Mouse (Mus musculus): ENCODE data around the gene Tbx4.

Tbx4 gene

DNA sequence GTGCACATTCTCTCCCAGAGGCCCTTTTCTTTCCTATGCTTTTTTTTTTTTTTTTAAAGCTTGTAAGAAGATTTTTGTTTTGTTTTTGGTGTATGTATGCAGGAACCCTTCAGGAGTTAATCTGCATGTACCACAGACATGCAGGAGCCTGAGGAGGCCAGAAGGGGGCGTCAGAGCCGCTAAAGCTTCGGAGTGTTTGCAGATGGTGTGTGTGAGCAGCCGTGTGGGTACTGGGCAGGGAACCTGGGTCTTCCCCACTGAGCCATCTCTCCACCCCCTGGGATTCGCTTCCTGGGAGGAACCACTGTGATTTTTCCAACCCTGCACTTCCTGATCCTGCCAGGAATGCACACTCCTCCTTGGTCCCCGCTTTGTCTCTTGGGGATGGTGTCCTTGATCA lies 35.5 kb upstream of the Tbx4 start:
- peak; percentile 67 for DNase-seq (ENCODE audit: low read depth, low spot score)

DNA sequence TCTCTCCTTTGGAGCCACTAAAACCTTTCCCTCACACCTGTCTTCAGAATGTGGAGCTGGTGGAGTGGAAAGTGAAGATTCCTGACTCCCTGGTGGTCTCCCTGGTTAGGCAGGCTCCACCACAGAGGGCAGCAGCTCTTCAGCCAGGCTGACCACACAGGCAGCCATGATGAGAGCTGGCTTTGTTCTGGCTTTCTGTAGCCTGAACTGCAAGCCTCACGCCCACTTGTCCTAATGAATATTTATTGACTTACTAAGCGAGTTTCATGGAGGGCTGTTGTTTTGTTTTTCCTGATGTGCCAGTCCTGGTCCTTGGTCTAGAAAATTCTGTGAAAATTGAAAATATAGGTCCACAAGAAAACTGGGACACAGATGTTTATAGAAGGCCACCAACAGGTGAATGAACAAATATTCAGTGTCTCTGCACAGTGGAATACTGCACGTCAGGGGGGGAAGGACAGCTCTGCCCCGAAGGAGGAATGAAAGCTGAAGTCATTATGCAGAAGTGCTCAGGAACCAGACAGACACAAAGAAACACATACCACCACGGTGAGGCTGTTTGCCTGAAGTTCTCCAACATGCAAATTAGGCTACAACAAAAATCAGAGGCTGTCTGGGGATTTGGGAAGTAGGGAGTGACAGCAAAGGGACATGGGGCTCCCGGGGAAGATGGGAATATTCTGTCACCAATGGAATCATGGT lies 28.1 kb upstream of the Tbx4 start:
- no peak for DNase-seq (ENCODE audit: low read depth, low spot score)

DNA sequence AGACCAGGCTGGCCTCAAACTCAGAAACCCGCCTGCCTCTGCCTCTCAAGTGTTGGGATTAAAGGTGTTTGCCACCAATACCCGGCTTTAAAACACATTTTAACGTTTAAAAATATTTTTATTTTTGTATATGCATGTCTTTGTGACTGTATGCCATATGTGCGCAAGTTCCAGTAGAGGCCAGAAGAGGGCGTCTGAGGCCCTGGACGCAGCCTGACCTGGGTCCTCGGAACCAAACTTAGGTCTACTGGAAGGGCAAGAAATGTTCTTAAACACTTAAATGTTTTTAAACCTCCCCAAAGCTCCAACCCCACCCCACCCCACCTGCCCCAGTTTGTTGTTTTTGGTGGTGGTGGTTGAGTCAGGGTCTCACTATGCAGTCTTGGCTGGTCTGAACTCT lies 21.9 kb upstream of the Tbx4 start:
- DNase-seq (ENCODE audit: low read depth, low spot score): no peak

DNA sequence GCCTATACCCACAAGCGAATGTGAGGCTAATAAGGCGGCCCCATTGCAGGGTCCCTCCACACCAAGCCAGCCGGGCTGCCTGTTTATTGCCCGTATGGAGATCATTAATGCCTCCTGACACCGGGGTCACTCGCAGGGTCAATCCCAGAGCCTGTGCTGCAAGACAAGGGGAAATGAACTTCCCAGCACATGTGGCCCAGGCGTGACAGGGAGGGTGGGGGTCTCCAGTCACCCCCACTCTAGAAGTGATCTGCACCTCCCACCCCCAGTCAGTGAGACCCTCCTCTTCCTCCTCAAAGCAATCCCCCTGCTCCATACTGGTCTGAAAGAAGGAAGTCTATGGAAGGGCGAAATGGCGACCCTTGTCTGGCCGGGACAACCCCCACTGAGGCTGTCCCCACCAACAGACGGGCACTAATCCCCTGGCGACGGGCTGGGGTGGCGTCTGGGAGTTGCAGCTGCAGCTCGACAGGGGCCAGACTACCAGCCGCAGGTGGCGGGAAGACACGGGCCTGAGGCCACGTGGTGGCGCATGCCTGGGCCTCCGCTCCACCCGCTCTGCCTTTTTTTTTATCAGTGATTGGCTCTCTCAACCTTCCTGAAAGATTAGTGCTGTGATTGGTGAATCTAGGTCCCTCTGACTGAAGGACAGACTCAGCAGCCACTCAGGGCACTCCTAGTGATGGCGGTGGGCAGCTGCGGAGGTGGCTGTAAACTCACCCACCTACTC lies 10.0 kb upstream of the Tbx4 start:
- DNase-seq (ENCODE audit: low read depth, low spot score): peak; percentile 66

DNA sequence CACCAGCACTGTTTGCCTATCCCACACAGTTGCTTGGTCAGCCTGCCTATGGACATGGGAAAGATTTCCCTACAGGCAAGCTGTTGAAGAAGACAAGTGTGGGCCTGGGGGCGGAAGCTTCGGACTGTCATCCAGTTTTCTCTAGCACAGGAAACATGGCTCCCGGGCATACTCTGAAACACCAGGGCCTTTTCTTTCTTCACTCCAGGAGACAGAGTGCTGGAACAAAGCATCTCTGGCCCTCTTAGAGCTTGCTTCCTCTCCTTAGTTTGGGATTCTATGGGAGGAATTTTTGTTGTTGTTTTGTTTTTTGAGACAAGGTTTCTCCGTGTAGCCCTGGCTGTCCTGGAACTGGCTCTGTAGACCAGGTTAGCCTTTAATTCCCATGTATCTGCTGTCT lies 1.7 kb upstream of the Tbx4 start:
- DNase-seq (ENCODE audit: low read depth, low spot score): no peak

DNA sequence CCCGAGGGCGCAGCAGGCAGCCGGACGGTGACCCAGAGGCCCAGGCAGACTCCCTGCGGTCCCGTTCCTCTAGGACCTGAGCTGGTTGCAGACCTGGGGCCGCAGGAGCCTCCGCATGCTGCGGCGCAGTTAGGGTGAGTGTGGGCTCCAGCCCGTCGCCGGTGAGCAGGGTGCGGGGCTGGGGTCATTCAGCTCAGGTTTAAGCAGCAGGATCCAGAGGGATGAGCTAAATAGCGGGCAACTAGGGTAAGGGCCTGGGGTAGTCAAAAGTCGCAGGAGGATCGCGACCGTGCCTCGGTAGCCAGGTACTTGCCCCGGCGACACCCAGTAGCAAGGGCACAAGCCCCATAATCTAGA lies 185 bp downstream of the Tbx4 start:
- DNase-seq (ENCODE audit: low read depth, low spot score): no peak

DNA sequence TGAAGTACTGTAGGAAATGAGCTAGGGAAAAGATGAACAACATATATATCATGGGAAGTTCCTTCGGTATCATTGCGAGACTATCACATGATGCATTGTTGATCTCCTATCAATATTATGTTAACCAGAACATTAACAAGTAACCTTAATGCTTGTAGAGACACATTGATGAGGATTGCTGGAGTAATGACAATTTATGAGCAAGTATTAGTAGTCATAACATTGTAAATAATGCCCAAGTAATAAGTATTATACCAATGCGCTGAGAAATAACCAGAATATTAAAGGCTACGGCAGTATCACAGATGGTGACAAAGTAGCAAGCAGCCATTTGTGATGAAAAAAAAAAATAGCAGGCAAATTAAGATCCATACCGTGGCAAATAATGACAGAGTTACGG lies 1.1 kb downstream of the Tbx4 start:
- no peak for DNase-seq (ENCODE audit: low read depth, low spot score)

DNA sequence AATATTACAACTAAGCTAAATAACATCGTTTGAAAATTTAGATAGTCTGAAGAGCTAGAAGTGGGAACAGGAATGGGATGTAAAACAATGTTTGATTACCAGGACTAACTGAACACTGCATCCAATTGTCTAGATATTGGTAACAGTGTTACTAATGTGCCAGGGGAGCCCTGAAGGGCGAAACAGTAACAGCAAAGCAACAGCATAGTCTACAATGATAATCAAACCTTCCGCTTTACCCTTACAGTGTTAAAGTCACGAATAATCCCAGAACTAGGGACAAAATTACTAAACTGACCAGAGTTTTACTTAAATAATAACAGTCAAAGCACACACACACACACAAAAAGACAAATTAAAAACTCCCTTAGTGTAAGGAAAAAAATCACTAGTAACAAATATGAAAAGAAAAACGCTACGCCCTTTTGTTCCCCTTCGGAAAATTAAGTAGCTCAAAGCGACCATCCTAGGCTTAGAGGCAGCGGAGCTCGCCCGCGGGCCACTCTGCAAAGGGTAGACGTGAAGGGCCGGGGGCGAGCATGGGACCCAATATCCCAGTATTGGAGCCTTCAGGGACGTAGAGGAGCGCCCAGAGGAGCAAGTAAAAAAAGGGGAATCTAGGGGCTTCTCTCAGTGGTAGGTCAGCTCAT lies 1.7 kb downstream of the Tbx4 start:
- DNase-seq (ENCODE audit: low read depth, low spot score): no peak

DNA sequence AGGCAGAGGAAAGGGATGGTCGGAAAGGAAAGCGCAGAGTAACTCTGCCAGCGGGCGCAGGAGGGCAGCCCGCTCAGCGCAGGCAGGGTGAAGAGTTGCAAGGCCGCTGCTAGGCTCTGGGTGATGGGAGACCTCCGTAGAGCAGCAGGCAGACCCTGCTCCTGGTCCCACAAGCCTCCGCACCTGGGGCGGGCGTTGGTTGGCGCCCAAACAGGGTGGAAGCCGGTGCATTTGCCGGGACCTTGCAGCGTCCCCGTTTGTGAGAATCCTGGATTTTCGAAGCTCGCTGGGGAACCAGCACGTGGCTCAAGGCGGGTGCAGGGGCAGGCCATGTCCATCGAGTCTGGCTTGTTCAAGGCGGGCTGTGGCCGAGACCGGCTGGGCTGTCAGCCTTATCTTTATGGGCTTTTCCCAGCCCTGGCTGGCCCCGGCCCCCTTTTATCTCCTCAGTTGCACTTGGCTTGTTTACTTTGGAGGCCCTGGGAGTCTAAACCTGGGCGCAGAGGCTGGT lies 2.3 kb downstream of the Tbx4 start:
- DNase-seq (ENCODE audit: low read depth, low spot score): peak; percentile 40

DNA sequence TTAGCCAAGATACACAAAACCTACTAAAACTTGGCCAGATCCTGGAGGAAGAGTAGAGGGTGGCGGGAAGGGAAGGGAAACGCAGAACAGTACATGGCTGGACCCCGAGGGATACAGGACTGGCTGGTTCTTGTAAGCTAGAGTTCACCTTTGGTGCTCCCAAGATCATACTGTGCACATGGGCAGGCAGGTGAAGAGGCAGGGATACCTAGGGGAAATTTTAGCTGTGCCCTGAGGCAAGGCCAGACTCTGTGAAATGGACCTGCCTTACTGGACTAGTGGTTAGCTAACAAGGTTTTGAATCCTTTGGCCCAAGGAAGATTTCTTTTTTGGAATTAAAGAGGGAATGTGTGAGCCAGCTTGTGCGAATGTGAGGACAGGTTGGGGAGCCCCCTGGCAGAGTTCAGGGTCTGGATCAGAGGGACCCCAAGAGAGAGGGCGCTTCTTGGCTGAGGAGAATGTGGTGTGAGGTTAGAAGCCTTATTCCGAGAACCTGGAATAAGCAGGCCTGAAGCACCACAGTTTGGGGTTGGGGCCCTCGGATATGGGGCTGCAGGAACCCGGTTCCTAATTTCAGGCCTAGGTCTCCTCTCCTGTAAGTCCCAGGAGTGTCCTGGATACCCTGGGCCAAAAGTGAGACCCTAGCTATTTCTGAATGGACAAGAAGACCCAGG lies 3.0 kb downstream of the Tbx4 start:
- no peak for DNase-seq (ENCODE audit: low read depth, low spot score)

DNA sequence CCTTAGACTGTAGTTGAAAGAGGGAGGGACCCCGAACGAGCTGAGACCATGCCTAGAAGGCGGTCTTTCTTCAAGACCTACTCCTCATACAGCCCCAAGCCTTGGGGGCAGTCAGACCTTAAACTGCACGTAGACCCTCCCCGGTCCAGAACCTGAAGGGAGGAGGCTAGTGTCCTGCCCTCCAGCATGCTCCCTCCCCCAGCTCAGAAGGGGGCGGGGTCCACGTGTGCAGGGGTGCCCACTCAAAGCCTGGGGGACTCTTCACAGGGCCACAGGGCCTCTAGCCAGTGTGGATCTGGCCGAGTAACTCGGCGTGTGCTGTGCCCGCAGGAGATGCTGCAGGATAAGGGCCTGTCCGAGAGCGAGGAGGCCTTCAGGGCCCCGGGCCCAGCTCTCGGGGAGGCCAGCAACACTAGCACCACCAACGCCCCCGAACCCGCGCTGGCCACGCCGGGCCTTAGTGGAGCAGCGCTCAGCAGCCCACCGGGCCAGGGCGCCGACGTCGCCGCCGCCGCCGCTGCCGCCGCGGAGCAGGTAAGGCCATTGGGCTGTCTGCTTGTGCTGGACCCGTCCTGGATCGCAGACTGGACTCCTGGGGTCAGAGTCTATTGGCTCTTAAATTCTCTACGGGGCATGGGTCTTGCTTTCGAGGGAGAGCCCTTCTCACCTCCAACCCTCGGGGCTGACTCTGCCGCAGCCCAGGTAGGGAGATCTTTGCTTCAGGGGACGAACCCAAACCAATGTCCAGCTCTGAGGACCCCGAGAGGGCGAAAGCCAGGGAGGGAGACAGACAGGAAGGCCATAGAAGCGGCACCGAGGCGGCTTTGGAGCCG lies 3.7 kb downstream of the Tbx4 start:
- DNase-seq (ENCODE audit: low read depth, low spot score): no peak

DNA sequence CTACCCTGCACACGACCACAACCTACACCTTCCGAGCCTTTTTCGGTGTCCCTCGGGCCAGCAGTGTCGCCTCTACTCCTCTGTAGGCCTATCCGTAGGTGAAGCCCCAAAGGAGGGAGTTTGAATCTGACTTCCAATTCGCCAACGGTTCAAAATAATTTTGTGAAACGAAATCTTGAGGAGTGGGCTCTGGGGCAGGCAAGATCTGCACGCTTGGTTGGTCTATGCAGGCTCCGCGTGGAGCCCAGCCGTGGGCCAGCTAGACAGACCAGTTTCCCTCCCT lies 4.3 kb downstream of the Tbx4 start:
- DNase-seq (ENCODE audit: low read depth, low spot score): no peak

DNA sequence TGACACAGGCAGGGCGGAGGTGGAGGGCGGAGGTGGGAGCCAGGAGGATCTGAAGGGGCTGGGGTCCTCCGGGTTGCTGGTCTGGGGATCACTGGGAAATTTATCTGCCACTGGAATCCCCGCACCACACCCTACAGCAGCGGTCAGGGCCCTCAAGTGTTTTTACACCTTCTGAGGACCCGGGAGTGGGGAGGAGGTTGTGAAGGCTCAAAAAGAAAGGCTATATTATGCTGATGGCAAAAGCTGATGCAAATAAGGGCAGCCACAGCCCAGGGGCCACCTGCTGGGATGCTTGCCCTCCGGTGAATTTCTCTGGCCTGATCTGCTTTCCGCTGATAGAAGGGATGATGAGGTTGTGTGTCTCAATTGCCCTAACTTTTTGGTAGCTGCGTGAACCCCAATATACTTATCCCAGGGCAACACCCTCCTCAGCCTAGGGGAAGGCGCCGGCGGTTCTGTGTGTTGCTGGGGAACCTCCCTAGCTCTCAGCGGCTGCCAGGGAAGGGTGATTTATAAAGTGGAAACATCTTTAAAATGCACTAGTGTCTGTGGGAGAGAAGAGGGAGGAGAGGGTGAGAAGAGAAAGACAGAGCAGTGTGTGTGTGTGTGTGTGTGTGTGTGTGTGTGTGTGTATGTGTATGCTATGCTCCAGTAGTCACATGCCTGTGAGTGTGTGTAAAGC lies 4.9 kb downstream of the Tbx4 start:
- DNase-seq (ENCODE audit: low read depth, low spot score): peak; percentile 74

DNA sequence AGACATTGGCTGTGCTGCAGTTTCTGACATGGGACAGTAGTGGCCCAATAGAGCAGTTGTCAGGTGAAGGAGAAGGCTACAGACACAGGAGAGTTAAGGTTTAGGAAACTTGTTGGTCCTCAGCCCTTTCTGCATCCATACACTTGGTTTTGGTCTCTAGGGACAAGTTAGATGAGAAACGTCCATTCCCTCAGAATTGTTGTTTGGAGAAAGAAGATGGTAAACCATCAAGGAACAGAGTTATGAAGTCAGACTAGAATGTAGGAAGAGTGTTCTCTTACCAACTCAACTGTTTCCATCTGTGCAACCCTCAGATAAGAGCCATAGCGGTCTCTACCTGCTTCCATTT lies 5.4 kb downstream of the Tbx4 start:
- no peak for DNase-seq (ENCODE audit: low read depth, low spot score)

DNA sequence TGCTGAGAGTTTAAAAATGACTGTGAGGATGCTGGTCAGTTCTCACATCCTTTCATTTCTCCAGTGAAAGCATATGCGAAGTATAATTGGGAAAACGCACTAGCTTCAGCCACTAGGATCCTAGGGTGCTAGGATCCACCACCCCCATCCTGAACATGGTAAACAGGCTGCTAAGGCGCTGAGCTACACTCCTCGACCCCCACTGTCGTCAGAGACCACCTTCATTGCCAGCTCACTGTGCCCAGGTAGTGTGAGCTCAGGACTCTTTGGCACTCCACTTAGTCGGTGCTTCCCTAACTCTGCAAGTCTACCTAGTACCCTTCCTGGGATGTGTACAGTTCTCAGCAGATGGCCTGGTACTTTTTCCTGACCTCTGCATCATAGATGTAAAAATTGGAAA lies 6.5 kb downstream of the Tbx4 start:
- no peak for DNase-seq (ENCODE audit: low read depth, low spot score)

DNA sequence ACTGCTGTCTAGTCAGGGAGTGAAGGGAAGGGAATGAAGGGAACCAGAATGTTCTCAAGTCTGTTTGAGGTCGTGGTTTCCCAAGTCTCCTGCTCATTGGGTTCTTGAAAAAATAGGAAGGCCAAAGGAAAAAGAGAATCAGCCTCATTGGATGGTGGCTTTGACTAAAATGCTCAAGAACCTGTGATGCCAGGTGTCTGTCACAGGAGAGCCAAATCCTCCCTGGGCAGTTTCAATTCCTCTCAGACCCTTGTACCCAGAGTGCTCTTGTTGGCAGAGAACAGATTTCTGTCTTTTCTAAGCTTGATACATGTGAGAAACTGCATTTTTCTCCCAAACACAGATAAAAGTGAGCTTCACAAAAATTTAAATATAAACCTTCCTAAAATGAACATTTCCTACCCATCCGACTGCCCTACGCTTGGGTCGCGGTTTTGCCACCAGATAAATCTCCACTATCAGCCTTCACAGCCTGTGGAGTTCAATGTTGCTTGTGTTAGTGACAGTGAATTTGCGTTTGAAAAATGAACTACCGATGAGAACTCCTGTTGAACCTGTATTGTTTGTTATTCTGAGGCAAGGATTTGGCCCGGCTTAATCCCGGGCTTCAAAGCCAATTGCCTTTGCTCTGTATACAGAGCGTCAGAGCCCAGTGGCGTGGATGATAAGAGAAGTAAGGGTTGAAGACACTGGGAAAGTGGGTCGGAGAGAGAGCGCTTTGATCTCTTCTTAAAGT lies 7.3 kb downstream of the Tbx4 start:
- no peak for DNase-seq (ENCODE audit: low read depth, low spot score)

DNA sequence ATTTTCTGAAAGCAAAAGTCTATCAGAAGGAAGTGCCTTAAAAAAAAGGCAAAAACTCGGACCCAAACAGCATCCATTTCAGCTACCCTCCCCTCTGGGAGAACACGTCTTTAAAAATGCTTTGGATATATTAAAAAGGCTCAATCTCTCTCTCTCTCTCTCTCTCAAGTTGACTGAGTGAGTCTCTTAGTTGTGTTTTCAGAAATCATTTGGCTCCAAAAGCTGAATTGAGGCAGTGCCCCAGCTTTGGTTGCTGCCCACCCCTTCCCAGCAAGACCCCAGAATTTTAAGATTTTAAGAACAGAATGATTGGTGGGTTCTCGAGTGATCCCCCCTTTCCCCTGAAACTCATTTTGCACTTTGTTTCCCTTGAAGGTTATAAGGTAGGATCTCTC lies 7.9 kb downstream of the Tbx4 start:
- DNase-seq (ENCODE audit: low read depth, low spot score): no peak

DNA sequence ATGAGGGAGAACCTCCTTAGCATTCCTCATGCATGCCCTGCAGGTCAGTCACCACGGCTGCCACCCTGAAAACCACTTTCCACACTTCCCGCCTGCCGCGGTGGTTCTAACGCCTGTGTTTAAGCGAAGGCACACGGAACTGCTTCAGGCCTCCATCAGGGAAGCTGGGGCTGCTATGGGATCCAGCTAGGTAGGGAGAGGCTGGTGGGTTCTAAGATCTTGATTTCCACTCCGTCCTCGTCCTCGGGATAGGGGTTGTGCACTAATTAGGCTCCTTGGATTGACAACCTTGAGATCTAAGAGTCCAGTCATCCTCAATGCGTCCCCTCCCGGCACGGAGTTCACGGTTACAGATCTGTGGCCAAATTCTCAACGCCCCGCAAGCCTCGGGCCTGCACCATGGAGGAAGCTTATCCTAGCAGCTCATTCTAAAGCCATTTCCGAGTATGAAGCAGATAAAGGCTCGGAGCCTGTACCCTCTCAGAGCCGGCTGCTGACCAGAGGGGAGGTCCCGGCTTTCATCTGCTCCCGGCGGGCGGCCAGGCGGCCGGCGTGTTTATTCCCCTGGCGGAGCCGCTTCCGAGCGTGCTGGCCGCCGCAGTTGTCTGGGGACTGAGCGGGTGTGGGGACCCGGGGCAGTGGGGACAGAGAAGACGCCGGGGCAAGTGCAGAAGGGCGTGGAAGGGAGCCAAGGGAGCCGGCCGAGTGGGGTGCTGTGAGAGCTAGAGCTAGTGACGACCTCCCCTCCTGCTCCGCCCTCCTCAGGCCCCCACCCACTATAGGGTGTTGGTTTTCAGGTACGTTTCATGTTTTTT lies 8.7 kb downstream of the Tbx4 start:
- DNase-seq (ENCODE audit: low read depth, low spot score): no peak

DNA sequence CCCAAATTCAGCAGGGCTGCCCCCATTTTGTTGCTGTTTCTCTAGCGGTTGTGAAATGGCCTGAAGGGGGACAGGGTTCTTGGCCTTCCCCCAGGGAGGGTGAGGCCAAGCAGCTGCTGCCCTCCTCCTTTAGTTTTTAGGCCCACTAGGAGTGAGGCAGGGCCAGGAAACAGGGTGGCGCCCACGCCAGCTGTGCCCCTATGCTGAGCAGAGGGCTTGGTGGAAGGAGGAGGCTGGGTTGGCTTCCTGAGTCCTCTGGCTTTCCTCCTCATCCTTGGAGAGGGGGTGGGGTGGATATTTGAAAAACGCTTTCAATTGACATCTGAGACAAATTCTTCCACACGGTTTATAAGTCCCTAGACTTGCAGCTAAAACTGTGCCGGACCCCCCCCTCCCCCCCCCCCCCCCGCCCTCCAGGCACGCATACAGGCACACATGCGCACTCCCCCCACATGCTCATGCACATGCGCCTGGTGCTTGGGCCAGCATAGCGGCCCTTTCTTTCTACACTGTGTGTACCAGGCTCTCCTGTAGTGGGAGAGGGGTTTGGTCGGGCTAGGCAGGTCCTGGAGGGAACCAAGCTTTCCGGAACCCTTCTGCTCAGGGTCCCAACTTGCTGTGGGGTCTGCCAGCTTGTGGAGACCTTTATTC lies 10.2 kb downstream of the Tbx4 start:
- no peak for DNase-seq (ENCODE audit: low read depth, low spot score)

All from ES-CJ7 (cell line).